Mouse (Mus musculus) lung, postnatal 0 days (tissue): ENCODE measurements around the gene Zfp398.

ENCODE experiments used
- CTCF ChIP-seq: IDR thresholded peaks from 2 replicates; pipeline ENCODE4 v1.5.1; 2016; ENCODE audit warnings: antibody characterized with exemption, mild to moderate bottlenecking
- EP300 ChIP-seq: IDR thresholded peaks from 2 replicates; pipeline ENCODE4 v1.6.1; 2016; ENCODE audit warnings: antibody characterized with exemption, mild to moderate bottlenecking, control low read depth

DNA sequence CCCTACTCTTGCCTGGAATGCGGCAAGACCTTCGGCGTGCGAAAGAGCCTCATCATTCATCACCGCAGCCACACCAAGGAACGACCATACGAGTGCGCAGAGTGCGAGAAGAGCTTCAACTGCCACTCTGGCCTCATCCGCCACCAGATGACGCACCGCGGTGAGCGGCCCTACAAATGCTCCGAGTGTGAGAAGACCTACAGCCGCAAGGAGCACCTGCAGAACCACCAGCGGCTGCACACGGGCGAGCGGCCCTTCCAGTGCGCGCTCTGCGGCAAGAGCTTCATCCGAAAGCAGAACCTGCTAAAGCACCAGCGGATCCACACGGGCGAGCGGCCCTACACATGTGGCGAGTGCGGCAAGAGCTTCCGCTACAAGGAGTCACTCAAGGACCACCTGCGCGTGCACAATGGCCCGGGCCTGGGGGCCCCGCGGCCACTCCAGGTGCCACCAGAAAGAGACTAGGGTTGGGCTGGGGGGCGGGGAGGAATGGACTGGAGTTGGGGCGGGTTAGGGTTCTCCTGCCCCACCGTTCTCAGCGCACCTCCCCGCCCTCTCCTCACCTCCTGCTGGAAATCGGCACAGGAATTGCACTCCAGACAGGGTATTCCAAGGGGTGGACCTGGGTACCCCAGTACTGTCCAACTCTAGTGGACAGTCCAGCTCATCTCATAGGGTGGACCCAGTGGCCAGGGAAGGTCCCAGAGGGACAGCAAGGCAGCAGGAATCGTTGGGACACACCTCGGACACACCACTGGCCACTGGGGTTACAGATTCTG, 69.6 kb downstream of the Zfp398 start:
- TF ChIP-seq CTCF (no peak), EP300 (no peak)
